Mouse (Mus musculus): ENCODE measurements at regions not wholly inside any gene's neighbourhood (a gene's known extent, or its start where the extent isn't known, plus 50 kb on each side); places are given as distances from the start of the nearest gene placed in this dataset.
"Not testable (repeated sequence)": the region's sequence is repeated elsewhere in the genome, so short reads cannot be mapped to it uniquely, and the experiment has no call there.

DNA sequence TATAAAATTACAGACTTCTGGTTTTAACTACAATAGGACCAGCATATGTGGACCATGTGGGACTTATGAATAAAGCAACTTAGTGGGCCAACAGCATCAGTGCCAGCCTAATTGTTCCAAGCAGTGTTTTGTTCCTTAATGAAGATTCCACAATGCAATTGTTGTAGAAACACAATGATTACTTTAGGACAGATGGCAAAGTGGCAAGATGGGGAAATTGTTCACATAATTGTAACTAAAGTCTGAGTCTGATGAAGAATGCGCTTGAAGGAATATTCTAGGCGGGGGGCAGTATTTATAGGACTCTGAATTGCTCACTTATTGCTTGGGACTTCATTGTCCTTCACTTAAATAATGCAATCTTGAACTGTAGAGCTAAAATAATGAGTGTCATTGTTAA is 253.4 kb upstream of the Kcnj3 start:
- no peak for DNase-seq (ENCODE audit: extremely low spot score in 1 of 2, low spot score in 1 of 2)

DNA sequence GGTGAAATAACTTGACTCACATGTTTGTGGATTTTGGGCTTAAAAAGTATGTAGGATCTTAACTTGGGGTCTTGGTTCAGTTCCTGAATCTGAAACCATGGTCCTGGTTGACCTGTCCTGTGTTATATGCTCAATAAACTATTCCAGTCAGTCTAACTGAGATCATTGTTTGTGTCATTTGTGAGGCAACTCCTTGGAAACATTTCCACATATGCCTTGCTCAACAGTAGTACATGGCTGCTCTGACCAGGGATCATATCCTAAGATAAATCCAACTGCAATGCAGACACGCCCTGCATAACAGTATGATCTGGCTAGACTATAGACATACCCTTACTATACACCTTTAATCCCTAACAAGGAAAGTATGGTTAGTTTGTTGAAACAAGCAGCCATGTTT is 228.9 kb upstream of the Kcnj3 start:
- DNase-seq (ENCODE audit: extremely low spot score in 1 of 2, low spot score in 1 of 2), result no peak

DNA sequence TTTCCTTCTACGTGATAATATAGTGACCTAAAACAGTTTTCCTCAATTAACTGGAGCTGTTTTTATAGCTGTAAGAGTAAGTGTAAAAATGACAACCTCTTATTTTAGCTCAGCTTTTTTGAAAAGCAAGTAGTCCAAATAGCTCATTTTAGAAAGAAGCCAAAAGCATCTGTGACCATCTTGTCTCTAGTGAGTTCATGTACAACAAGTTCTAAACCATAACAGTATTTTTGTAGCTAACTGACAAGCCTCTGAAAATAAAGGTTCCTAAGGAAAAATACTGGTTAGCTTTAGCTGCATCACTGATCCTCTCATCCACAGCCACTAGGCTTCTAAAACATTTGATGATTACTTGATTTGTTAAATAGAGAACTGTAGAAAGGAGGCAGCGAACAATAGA is 227.2 kb upstream of the Kcnj3 start:
- DNase-seq (ENCODE audit: extremely low spot score in 1 of 2, low spot score in 1 of 2), result no peak

DNA sequence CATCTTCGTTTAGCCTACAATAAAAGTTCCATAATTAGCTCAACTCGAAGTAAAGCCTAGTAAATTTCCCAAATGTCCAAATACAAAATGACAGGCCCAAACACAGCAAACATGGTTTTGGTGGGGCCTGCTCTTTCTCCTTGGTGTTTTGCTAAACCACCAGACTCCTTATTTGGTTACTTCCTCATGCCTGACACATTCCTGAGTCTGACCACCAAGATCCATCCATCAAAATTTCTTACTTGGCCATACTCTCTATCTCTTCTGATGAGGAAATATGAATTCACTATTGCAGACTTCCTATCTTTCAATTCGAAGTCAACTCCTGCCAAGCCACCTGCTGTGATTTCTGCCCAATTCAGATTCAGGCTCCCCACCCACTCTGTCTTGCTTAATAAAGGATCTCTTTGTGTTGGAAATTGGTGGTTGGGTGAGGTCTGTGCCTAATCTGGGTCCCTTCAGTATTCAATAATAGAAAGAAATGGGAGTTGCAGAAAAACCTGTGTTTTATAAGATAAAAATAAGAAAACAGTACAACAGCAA is 225.9 kb upstream of the Kcnj3 start:
- DNase-seq (ENCODE audit: extremely low spot score in 1 of 2, low spot score in 1 of 2), result no peak

DNA sequence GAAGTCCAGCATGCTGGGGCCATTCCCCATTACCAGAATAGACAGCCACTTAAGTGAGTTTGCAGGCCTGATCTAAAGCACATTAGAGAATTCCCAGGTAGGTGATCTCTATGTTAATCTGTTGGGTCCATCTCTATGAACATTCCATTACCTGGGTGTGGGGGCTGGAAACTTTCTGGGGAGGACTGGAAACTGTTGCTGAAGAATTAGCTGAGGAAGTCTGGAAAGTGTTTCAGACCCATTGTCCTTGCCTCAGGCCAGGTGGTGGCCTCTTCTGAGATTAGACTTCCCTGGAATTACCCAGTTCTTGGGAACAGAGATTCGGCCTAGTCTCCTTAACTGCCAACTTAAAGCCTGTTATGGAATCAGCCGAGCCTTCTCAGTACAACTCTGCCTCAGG is 224.5 kb upstream of the Kcnj3 start:
- DNase-seq (ENCODE audit: extremely low spot score in 1 of 2, low spot score in 1 of 2), result no peak

DNA sequence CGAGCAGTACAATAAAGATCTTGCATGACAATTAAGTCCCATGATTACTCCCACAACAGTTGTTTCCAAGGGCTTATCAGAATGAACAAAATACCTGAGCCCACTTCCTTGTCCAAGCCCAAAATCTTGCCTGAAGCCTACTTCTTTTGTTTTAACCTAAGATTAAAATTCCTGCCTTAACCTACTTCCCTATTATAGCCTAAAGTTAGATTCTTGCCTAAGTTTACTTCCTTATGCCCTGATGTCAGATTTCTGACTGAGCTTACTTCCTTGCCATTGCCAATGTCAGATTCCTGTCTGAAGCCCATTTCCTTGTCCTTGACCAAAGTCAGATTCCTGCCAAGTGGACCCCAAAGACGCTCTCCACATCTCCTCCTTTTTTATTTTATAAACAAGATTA is 213.7 kb upstream of the Kcnj3 start:
- no peak for DNase-seq (ENCODE audit: extremely low spot score in 1 of 2, low spot score in 1 of 2)

DNA sequence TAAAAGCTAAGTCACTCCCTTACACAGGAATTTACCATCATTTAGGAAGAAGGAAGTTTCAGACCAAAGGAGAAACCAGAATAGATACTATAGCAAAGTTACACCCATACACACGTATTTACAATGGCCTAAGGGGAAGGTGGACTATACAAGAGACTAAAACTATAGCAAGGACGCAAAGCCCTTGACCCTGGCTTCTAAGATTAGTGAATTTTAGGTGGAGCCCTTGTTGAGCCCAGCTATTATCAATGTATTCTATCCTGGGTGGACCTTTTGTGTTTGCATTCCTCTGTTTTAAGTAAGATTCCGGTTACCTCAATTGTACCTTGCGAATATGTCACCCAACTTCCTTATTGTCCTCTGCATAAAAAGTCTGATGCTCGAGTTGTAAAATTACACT is 213.0 kb upstream of the Kcnj3 start:
- DNase-seq (ENCODE audit: extremely low spot score in 1 of 2, low spot score in 1 of 2), result not testable (repeated sequence)

DNA sequence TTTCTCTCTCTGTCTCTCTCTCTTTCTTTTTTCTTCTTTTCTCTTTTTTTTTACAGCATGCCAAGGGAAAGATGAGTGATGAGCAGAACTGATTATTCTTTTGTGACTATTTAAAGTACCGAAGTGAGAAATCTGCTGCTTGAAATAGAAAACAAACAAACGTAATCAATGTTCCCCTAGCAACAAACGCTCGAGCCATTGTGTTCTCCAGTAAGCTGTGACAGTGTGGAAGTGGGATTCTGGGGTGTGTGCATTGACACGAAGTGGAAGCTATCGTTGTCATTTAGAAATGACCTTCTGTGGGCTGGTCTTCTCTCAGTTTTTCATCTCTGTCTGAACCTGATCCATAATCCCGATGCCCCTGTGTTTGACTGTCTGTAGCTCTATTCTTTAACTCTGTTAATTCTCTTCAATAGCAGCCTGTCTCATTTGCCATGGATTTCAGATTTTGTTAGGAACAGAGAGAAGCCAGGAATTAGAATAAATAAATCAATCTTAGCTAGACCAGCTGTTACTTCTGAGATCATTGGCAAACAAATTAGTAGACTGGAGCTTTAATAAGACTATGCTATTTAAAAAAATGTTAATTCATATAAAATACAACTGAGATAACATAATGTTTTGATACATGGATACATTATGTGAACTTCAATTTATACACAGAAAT is 207.5 kb upstream of the Kcnj3 start:
- DNase-seq (ENCODE audit: extremely low spot score in 1 of 2, low spot score in 1 of 2), result peak in 1 of 2 experiments; percentile 20

DNA sequence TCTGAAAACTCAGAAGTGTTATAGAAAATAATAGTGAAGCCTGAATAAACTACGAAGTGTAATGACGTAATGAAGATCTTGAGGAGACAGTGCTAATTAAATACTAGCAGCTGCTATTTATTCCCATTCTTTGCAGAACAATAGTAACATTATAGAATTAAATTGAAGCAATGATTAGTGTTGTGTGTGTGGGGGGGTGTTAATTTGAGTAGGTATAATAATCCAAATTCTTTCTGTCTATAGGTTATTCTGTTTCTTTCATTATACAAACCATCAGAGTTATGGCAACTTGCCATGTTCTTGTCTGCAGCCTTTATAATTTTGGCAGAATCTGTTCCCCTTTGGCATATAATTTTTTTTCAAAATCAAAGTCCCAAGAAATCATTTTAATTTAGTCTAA is 203.9 kb upstream of the Kcnj3 start:
- no peak for DNase-seq (ENCODE audit: extremely low spot score in 1 of 2, low spot score in 1 of 2)

DNA sequence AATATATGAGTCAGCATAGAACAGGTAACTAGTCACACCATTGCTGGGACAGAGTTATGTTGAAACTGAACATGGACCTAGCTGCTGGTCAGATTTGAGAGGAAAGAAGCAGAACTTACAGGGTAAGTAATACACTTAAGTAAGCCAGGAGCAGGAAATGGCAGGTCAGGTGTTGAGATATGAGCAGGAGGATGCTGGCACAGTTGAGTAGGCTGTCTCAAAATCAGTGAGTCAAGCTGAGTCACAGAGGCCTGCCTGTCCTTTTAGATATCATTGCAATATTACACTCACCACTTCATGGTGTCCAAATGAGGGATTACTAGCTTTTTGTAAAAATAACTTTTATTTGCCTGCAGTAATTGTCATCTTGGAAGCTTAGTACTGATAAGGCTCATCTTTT is 182.6 kb upstream of the Kcnj3 start:
- no peak for DNase-seq (ENCODE audit: extremely low spot score in 1 of 2, low spot score in 1 of 2)

DNA sequence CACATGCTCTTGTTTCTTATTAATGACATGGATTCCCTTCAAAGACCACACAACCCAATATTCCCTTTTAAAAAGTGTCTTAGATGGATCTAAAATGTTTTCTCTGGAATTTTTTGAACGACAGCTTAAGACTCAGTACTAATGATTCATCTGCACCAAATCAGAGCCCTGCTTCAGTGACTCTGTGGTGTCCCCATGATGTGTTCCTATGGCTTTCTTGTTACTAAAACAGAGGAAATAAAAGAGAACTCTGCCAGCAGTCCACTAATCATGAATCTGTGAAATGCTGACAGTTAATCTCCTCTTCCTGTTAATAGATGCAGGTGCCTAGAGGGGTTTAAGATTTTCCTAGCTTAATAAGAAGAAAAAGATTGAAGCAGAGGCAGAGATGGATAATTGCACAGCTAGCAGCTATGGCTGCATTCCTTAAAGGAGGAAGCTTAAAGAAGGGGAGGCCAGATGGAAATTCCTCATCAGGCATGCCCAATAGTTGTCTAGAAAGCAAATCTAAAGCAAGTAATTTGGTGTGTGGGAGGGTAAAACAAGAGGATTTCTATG is 173.0 kb upstream of the Kcnj3 start:
- no peak for DNase-seq (ENCODE audit: extremely low spot score in 1 of 2, low spot score in 1 of 2)

DNA sequence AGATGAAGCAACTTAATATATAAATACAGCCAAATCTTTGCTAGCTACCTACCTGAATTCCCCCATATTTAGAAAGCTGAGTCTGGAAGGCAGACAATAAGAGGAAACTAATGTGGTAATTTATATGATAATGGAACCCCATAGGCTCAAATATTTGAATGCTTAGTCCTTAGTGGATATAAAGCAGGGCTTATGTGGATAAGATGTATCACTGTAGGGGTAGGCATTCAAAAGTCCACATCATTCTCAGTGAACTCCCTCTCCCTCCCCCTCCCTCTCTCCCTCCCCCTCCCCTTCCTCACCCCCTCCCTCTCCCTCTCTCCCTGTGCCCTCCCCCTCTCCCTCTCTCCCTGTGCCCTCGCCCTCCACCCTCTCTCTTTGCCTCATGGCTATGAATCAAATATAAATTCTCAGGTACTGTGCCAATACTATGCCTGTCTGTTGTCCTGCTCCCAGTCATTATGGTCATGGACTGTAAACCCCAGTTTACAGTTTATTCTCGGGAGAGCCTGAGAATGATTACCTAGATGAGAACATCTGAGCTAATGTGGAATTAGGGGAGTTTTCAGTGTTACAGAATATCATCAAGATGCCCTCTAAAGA is 171.8 kb upstream of the Kcnj3 start:
- no peak for DNase-seq (ENCODE audit: extremely low spot score in 1 of 2, low spot score in 1 of 2)

DNA sequence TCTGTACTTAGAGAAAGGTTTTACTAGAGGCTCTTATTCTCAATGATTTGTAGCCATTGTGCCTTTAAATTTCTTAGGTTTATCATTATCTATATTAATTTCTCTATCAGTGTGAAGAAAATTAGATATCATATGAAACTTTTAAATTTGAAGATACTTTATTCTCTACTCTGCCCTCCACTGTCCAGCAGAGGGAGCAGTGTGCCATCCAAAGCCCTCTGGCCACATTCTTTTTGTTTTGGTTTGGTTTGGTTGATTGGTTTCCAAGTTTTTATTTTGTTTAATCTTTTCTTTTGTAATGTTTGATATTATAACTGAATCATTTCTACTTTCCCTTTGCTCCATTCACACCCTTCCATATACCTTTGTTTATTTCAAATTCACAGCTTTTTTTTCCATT is 129.4 kb upstream of the Kcnj3 start:
- peak in 1 of 2 experiments; percentile 56 for DNase-seq (ENCODE audit: extremely low spot score in 1 of 2, low spot score in 1 of 2)

DNA sequence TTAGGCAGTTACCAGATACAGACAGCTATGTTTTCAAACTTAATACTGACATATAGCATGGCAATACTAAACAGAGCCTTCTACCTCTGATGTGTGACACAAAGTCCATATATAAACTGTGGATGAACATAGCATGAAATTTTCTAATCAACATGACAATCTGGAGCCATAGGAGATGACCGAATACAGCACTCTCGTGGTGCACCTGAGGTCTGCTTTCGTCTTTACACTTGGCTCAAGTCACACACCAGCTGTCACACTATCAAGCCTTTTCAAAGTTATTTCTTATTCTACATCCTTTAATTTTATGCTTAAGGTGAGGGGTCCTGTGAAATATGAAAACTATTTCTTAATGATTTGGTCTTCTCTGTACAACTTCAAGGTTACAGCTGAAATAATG is 120.1 kb upstream of the Kcnj3 start:
- no peak for DNase-seq (ENCODE audit: extremely low spot score in 1 of 2, low spot score in 1 of 2)

DNA sequence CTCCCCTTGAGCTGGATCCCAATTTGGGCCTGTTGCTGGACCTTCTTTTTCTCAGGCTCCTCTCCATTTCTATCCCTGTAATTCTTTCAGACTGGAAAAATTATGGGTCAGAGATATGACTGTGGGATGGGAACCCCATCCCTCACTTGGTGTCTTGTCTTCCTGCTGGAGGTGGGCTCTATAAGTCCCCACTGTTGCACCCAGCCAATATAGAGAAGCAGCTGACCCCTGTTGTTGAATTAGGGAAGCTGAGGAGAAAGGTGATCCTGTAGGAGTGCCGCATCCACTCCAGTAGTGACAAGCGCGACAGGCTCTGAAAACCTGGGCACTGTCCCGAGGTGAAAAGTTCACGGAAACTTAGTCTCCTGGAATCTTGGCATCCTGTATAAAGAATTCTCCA is 81.7 kb upstream of the Kcnj3 start:
- DNase-seq (ENCODE audit: extremely low spot score in 1 of 2, low spot score in 1 of 2), result not testable (repeated sequence)
